Mouse (Mus musculus): Measurements from ENCODE around the gene Ccnt1. TPM values are rescaled to one million over a fixed set of nuclear protein-coding genes. Genes with fewer than 3 reads are reported as not detected.

Ccnt1 gene
- polyA plus RNA-seq (2016; fragmentation: Nextera tagmentation; extraction: Ambion mirVana) = 59.8 and 62.0 TPM in 2 replicates

- peak within 1 kb of the TSS; percentile 5; the same call in 1 of the 2 replicates for H3K4me3 ChIP-seq
- H3K27ac ChIP-seq = no peak within 1 kb of the TSS
- 86% methylated on average over 10 of the region's 10 CpGs for WGBS
- peaks cover 6% of the 10 kb centered on the region for H3K36me3 ChIP-seq (replicated peaks)
- no peak for DNase-seq (ENCODE audit: extremely low spot score, low spot score)
- H3K27me3 ChIP-seq (ENCODE audit: poor library complexity, severe bottlenecking) = no peaks in the 10 kb centered on the region
- no peaks in the 10 kb centered on the region for H3K9me3 ChIP-seq
- H3K4me1 ChIP-seq = peaks cover 22% of the 10 kb centered on the region
Observed at GRCm38 (mm10) chr15:98570873-98571538, at the start of gene Ccnt1, which contains the start of gene 4930415O20Rik. TSS of gene Ccnt1 (minus strand) at chr15:98570923. TSS of gene 4930415O20Rik (plus strand) at chr15:98571004.

GRCm38 (mm10) chr15:98617176-98617537, 46.4 kb upstream of the Ccnt1 start:
- WGBS = 2% methylated on average over 12 of the region's 12 CpGs
- DNase-seq (ENCODE audit: extremely low spot score, low spot score) = peak; percentile 83
- peaks cover 28% of the 10 kb centered on the region for H3K4me1 ChIP-seq
- H3K36me3 ChIP-seq (replicated peaks) = no peaks in the 10 kb centered on the region
- peak overlapping the region; percentile 3; the same call in 1 of the 2 replicates for H3K27ac ChIP-seq
- peaks cover 22% of the 10 kb centered on the region for H3K27me3 ChIP-seq (ENCODE audit: poor library complexity, severe bottlenecking)
- H3K9me3 ChIP-seq = no peaks in the 10 kb centered on the region
- H3K4me3 ChIP-seq = peak overlapping the region; percentile 9; the same call in 1 of the 2 replicates

- 42% methylated on average over 20 of the region's 20 CpGs for WGBS
- Histone ChIP-seq H3K4me3 (peak overlapping the region; percentile 9; the same call in 1 of the 2 replicates), H3K4me1 (peaks cover 26% of the 10 kb centered on the region), H3K9me3 (no peaks in the 10 kb centered on the region), H3K27me3 (ENCODE audit: poor library complexity, severe bottlenecking) (peaks cover 21% of the 10 kb centered on the region), H3K27ac (peak overlapping the region; percentile 48; the same call in 1 of the 2 replicates), H3K36me3 (replicated peaks) (no peaks in the 10 kb centered on the region)
- DNase-seq (ENCODE audit: extremely low spot score, low spot score) = no peak
Observed at GRCm38 (mm10) chr15:98616362-98617175, 45.8 kb upstream of the Ccnt1 start.

- peaks cover 23% of the 10 kb centered on the region for H3K27me3 ChIP-seq (ENCODE audit: poor library complexity, severe bottlenecking)
- H3K4me1 ChIP-seq = peaks cover 26% of the 10 kb centered on the region
- no peak for DNase-seq (ENCODE audit: extremely low spot score, low spot score)
- 69% methylated on average over 6 of the region's 6 CpGs for WGBS
- H3K4me3 ChIP-seq = no peak overlapping the region
- no peaks in the 10 kb centered on the region for H3K36me3 ChIP-seq (replicated peaks)
- H3K27ac ChIP-seq = no peak overlapping the region
- H3K9me3 ChIP-seq = no peaks in the 10 kb centered on the region
Observed at GRCm38 (mm10) chr15:98615751-98616150, 45.0 kb upstream of the Ccnt1 start.

GRCm38 (mm10) chr15:98614971-98615370, 44.2 kb upstream of the Ccnt1 start:
- Histone ChIP-seq H3K27ac (no peak overlapping the region), H3K4me1 (peaks cover 32% of the 10 kb centered on the region), H3K9me3 (no peaks in the 10 kb centered on the region), H3K27me3 (ENCODE audit: poor library complexity, severe bottlenecking) (peaks cover 31% of the 10 kb centered on the region), H3K36me3 (replicated peaks) (no peaks in the 10 kb centered on the region), H3K4me3 (no peak overlapping the region)
- WGBS = 61% methylated on average over 6 of the region's 6 CpGs
- no peak for DNase-seq (ENCODE audit: extremely low spot score, low spot score)

GRCm38 (mm10) chr15:98614551-98614950, 43.8 kb upstream of the Ccnt1 start:
- Histone ChIP-seq H3K9me3 (no peaks in the 10 kb centered on the region), H3K27me3 (ENCODE audit: poor library complexity, severe bottlenecking) (peaks cover 35% of the 10 kb centered on the region), H3K27ac (no peak overlapping the region), H3K36me3 (replicated peaks) (no peaks in the 10 kb centered on the region), H3K4me3 (no peak overlapping the region), H3K4me1 (peaks cover 36% of the 10 kb centered on the region)
- 82% methylated on average over 9 of the region's 9 CpGs for WGBS
- DNase-seq (ENCODE audit: extremely low spot score, low spot score) = no peak

GRCm38 (mm10) chr15:98612229-98612628, 41.5 kb upstream of the Ccnt1 start:
- no peak for DNase-seq (ENCODE audit: extremely low spot score, low spot score)
- WGBS = 91% methylated on average over 3 of the region's 3 CpGs
- Histone ChIP-seq H3K4me1 (peaks cover 50% of the 10 kb centered on the region), H3K27ac (no peak overlapping the region), H3K27me3 (ENCODE audit: poor library complexity, severe bottlenecking) (peaks cover 32% of the 10 kb centered on the region), H3K9me3 (no peaks in the 10 kb centered on the region), H3K36me3 (replicated peaks) (no peaks in the 10 kb centered on the region), H3K4me3 (no peak overlapping the region)

GRCm38 (mm10) chr15:98610131-98610633, 39.5 kb upstream of the Ccnt1 start:
- Histone ChIP-seq H3K4me1 (peaks cover 43% of the 10 kb centered on the region), H3K27me3 (ENCODE audit: poor library complexity, severe bottlenecking) (peaks cover 20% of the 10 kb centered on the region), H3K9me3 (no peaks in the 10 kb centered on the region), H3K36me3 (replicated peaks) (peaks cover 18% of the 10 kb centered on the region), H3K4me3 (peak overlapping the region; percentile 74), H3K27ac (peak overlapping the region; percentile 97)
- peak; percentile 44 for DNase-seq (ENCODE audit: extremely low spot score, low spot score)
- 2% methylated on average over 12 of the region's 12 CpGs for WGBS

- peak within 1 kb of the TSS; percentile 97 for H3K27ac ChIP-seq
- H3K9me3 ChIP-seq = no peaks in the 10 kb centered on the region
- H3K4me1 ChIP-seq = peaks cover 38% of the 10 kb centered on the region
- DNase-seq (ENCODE audit: extremely low spot score, low spot score) = peak; percentile 86
- H3K27me3 ChIP-seq (ENCODE audit: poor library complexity, severe bottlenecking) = peaks cover 17% of the 10 kb centered on the region
- peak within 1 kb of the TSS; percentile 74 for H3K4me3 ChIP-seq
- WGBS = under 1% methylated on average over 70 of the region's 75 CpGs
- peaks cover 24% of the 10 kb centered on the region for H3K36me3 ChIP-seq (replicated peaks)
Observed at GRCm38 (mm10) chr15:98609331-98610130, 38.8 kb upstream of the Ccnt1 start, which contains the start of gene Adcy6. TSS of gene Adcy6 (minus strand) at chr15:98610076.

- Histone ChIP-seq H3K36me3 (replicated peaks) (peaks cover 31% of the 10 kb centered on the region), H3K4me1 (peaks cover 39% of the 10 kb centered on the region), H3K9me3 (no peaks in the 10 kb centered on the region), H3K4me3 (peak overlapping the region; percentile 74), H3K27me3 (ENCODE audit: poor library complexity, severe bottlenecking) (peaks cover 17% of the 10 kb centered on the region), H3K27ac (peak overlapping the region; percentile 97)
- 0% methylated on average over 12 of the region's 26 CpGs for WGBS
- peak; percentile 44 for DNase-seq (ENCODE audit: extremely low spot score, low spot score)
Observed at GRCm38 (mm10) chr15:98608784-98609250, 38.1 kb upstream of the Ccnt1 start.

GRCm38 (mm10) chr15:98608058-98608783, 37.5 kb upstream of the Ccnt1 start:
- DNase-seq (ENCODE audit: extremely low spot score, low spot score) = peak; percentile 35
- 19% methylated on average over 10 of the region's 10 CpGs for WGBS
- peaks cover 37% of the 10 kb centered on the region for H3K36me3 ChIP-seq (replicated peaks)
- peak overlapping the region; percentile 97 for H3K27ac ChIP-seq
- H3K27me3 ChIP-seq (ENCODE audit: poor library complexity, severe bottlenecking) = peaks cover 17% of the 10 kb centered on the region
- H3K4me3 ChIP-seq = peak overlapping the region; percentile 74
- no peaks in the 10 kb centered on the region for H3K9me3 ChIP-seq
- peaks cover 45% of the 10 kb centered on the region for H3K4me1 ChIP-seq

Measured in forebrain, embryonic 10.5 days (tissue).